Mouse (Mus musculus) kidney, postnatal 0 days (tissue): ENCODE results near the gene Olfr1344. TPM values are rescaled to one million over a fixed set of nuclear protein-coding genes. Genes with fewer than 3 reads are reported as not detected.

ENCODE experiments used
- ATAC-seq: fragments of 200-750 bp; cut with Nextera tagmentation; replicated peaks from 2 replicates; pipeline ENCODE4 v1.8.0; 2017; ENCODE audit warnings: low read depth, moderate number of reproducible peaks, moderate TSS enrichment, moderate library complexity; ENCODE audit not compliant: low FRiP score
- DNase-seq: peaks from one replicate; pipeline ENCODE4 v3.0.0-alpha.2; 2016; ENCODE audit warnings: low spot score
- H3K27ac ChIP-seq: fragments of 300-500 bp; sonication (generic); 2 replicates; pipeline ENCODE4 v1.5.1; 2014; ENCODE audit warnings: mild to moderate bottlenecking
- H3K27me3 ChIP-seq: fragments of 300-500 bp; sonication (generic); 2 replicates; pipeline ENCODE4 v1.6.1; 2014; ENCODE audit warnings: low read length, mixed read lengths; ENCODE audit not compliant: insufficient read depth
- H3K36me3 ChIP-seq: fragments of 300-500 bp; sonication (generic); 2 replicates; pipeline ENCODE4 v1.6.1; 2014; ENCODE audit warnings: low read length, mixed read lengths; ENCODE audit not compliant: insufficient read depth
- H3K4me1 ChIP-seq: fragments of 300-500 bp; sonication (generic); replicated peaks from 2 replicates; pipeline ENCODE4 v1.6.1; 2014; ENCODE audit warnings: antibody characterized with exemption, low read length, mixed read lengths; ENCODE audit not compliant: insufficient read depth
- H3K4me2 ChIP-seq: fragments of 300-500 bp; sonication (generic); 2 replicates; pipeline ENCODE4 v1.6.1; 2014; ENCODE audit warnings: mild to moderate bottlenecking, low read length, moderate library complexity, mixed read lengths
- H3K4me3 ChIP-seq: fragments of 300-500 bp; sonication (generic); replicated peaks from 2 replicates; pipeline ENCODE4 v1.5.1; 2014; ENCODE audit warnings: low read depth, low read length
- H3K9ac ChIP-seq: fragments of 300-500 bp; sonication (generic); 2 replicates; pipeline ENCODE4 v1.6.1; 2014; ENCODE audit warnings: low read depth, low read length
- H3K9me3 ChIP-seq: fragments of 300-500 bp; sonication (generic); replicated peaks from 2 replicates; pipeline ENCODE4 v1.6.1; 2016; ENCODE audit warnings: low read length, inconsistent platforms, mixed read lengths
- CTCF ChIP-seq: IDR thresholded peaks from 2 replicates; pipeline ENCODE4 v1.5.1; 2016; ENCODE audit warnings: antibody characterized with exemption, low read depth, mild to moderate bottlenecking, moderate library complexity
- WGBS: fragments of 180-500 bp; shearing (Covaris S2); extraction: QIAGEN DNeasy Blood & Tissue Kit; methylation state at CpG from one replicate; pipeline ENCODE4 v1.1.7; 2014; 5-methylcytosine and 5-hydroxymethylcytosine counted together
- polyA plus RNA-seq: library from polyadenylated mRNA; unstranded; fragments of >200 nt; fragmentation: Nextera tagmentation; extraction: Ambion mirVana; gene quantifications from 2 replicates; pipeline ENCODE4 v1.2.1, GENCODE M21; 2015

Olfr1344 gene
- not detected in 2 replicates for polyA plus RNA-seq

DNA sequence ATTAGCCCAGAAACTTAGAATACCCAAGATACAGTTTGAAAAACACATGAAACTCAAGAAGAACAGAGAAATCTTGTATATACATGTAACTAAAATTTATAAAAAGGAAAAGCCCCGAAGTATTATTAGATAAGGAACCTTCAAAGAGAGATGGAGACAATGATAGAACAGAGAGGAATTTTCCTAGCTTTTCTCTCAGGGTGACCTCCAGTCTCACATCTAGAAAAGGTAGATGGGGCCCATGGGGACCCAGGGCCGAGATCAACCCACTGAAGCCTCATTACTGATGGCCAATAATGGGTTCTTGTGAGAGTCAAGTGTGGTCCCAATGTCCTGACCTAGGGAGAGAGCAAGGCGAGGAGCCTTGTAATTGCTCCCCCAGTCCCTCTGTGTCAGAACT, at the start of gene Olfr1344:
Gene Olfr1344, plus strand, starts transcription at position 301 of the 400 bp plus-strand sequence.
- ATAC-seq (no peak), DNase-seq (no peak)
- WGBS, result 67% methylated on average over 3 of the region's 3 CpGs
- no peaks in the 10 kb centered on the region for H3K36me3 ChIP-seq
- no peak within 1 kb of the TSS for H3K9ac ChIP-seq
- no peaks in the 10 kb centered on the region for H3K27me3 ChIP-seq
- no peak within 1 kb of the TSS for H3K4me2 ChIP-seq
- no peak within 1 kb of the TSS for H3K27ac ChIP-seq
- no peaks in the 10 kb centered on the region for H3K9me3 ChIP-seq
- no peaks in the 10 kb centered on the region for H3K4me1 ChIP-seq
- H3K4me3 ChIP-seq, result no peak within 1 kb of the TSS
- TF ChIP-seq CTCF, result no peak

DNA sequence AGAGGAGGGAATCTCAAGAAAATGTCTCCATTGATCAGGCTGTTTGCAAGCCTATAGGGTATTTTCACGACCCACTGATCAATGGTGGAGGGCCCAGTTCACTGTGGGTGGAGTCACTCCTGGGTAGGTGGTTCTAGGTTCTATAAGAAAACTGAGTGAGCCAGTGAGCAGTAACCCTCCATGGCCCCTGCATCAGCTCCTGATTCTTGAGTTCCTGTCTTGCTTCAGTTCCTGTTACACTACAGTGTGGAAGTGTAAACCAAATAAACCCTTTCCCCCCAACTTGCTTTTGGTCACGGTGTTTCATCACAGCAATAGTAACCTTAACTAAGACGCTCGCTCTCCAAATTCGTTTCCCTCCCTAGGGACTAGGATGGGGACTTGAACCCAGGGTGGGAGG, 49.5 kb upstream of the Olfr1344 start:
- H3K36me3 ChIP-seq, result peaks cover 19% of the 10 kb centered on the region
- ATAC-seq (no peak), DNase-seq (no peak)
- no peaks in the 10 kb centered on the region for H3K4me1 ChIP-seq
- H3K9me3 ChIP-seq, result no peaks in the 10 kb centered on the region
- H3K4me3 ChIP-seq, result no peak overlapping the region
- H3K27ac ChIP-seq, result no peak overlapping the region
- no peak overlapping the region for H3K4me2 ChIP-seq
- H3K9ac ChIP-seq, result no peak overlapping the region
- TF ChIP-seq CTCF, result no peak
- 85% methylated on average over 5 of the region's 5 CpGs for WGBS
- no peaks in the 10 kb centered on the region for H3K27me3 ChIP-seq

DNA sequence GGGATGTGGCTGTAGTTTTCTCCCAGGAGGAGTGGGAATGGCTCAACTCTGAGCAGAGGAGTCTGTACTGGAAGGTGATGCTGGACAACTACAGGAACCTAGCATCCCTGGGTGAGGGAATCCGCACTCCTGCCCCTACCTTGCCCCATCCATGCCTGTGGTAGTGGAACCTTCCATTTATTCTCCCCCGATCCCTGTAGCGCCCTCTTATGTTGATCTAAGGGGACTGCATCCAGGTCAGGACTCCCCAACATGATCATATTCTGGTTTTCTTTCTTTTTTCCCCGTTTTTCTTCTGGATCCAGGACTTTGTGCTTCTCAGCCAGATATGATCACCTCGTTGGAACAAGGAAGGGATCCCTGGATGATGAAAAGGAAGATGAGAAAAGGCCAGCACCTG, 49.0 kb upstream of the Olfr1344 start:
- WGBS, result 74% methylated on average over 5 of the region's 5 CpGs
- no peak for TF ChIP-seq CTCF
- DNase-seq (no peak), ATAC-seq (no peak)
- no peaks in the 10 kb centered on the region for H3K4me1 ChIP-seq
- no peaks in the 10 kb centered on the region for H3K27me3 ChIP-seq
- no peak overlapping the region for H3K4me2 ChIP-seq
- H3K4me3 ChIP-seq, result no peak overlapping the region
- H3K36me3 ChIP-seq, result peaks cover 23% of the 10 kb centered on the region
- no peaks in the 10 kb centered on the region for H3K9me3 ChIP-seq
- H3K9ac ChIP-seq, result no peak overlapping the region
- H3K27ac ChIP-seq, result no peak overlapping the region

DNA sequence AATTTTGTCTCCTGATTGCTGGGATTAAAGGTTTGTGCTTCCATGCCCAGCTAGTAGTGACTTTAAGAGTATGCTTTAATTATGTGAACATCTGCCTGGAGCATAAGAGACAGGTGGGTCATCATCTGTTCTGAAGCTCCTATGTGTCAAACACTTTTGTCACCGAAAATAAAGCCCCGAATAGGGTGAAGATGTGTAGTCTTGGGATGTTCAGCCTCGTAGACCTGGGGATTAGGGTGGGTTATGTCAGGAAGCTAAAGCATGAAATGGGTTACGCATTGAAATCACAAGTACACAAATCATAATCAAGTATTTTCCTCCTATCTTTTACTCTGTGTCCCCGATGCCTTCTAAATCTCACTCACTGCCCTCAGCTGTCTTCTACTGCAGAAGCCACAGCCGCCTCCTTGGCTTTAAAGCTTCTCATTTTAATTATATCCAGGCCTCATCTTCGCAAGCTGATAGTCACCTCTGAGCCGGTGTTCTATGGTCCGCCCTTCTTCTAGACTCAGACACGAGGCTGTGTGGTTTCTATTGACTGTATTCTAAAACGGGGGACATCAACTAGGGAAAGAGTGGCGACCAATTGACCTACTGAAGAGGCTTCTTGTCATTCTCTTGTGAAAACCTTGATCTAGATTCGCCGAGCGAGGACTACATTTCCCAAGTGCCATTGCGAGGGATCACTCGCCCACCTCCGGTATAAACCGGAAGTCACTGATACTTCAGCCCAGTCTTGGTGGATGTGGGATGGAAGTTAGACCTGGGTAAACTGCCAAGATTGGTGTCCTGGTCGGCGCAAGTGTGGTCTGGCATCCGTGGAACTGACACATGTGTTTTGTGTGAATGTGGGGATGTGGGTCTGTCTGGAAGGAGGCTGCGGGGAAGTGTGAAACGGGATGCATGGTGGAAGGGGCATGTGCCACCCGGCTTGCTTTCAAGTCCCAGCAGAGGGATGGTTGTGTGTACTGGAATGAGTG, 40.2 kb upstream of the Olfr1344 start, which contains the start of gene Smim17:
Gene Smim17, plus strand, starts transcription at position 720 of the 980 bp plus-strand sequence.
- Histone ChIP-seq H3K4me2 (peak within 1 kb of the TSS; percentile 70), H3K4me1 (no peaks in the 10 kb centered on the region), H3K36me3 (0 out of 2 replicates have a peak, but pooled peaks cover 5% of the 10 kb centered on the region), H3K27ac (no peak within 1 kb of the TSS), H3K9me3 (no peaks in the 10 kb centered on the region), H3K4me3 (peak within 1 kb of the TSS; percentile 45), H3K27me3 (no peaks in the 10 kb centered on the region), H3K9ac (peak within 1 kb of the TSS; percentile 53; the same call in 1 of the 2 replicates)
- TF ChIP-seq CTCF, result no peak
- DNase-seq, result peak; percentile 60
- peak; percentile 54; the same call in 1 of the 2 replicates for ATAC-seq
- 25% methylated on average over 25 of the region's 25 CpGs for WGBS

DNA sequence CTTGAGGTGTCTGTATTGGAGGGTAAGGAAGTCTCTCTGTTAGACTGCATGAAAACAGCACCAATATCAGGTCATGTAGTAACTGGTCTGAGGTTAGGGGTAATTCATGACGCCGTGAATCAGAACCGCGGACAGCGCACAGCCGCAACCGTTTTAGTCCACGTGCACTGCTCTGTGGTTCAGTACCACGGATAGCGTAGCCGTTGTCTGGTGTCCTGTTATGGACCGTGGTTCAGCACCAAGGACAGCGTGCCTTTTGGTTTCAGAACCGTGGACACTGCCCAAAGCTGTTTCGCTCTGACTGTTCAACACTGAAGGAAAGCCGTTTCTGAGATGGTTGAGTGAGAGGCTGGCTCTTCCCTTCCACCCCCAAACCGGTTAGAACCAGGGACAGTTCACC, 28.4 kb upstream of the Olfr1344 start, which contains the start of gene Gm20715:
Gene Gm20715, plus strand, starts transcription at position 235 of the 400 bp plus-strand sequence.
- Histone ChIP-seq H3K27me3 (no peaks in the 10 kb centered on the region), H3K9me3 (no peaks in the 10 kb centered on the region), H3K4me2 (no peak within 1 kb of the TSS), H3K27ac (no peak within 1 kb of the TSS), H3K4me3 (no peak within 1 kb of the TSS), H3K36me3 (no peaks in the 10 kb centered on the region), H3K4me1 (no peaks in the 10 kb centered on the region), H3K9ac (no peak within 1 kb of the TSS)
- peak; percentile 19; the same call in 1 of the 2 replicates for TF ChIP-seq CTCF
- DNase-seq (peak; percentile 98), ATAC-seq (peak; percentile 97)
- WGBS, result under 1% methylated on average over 17 of the region's 17 CpGs

DNA sequence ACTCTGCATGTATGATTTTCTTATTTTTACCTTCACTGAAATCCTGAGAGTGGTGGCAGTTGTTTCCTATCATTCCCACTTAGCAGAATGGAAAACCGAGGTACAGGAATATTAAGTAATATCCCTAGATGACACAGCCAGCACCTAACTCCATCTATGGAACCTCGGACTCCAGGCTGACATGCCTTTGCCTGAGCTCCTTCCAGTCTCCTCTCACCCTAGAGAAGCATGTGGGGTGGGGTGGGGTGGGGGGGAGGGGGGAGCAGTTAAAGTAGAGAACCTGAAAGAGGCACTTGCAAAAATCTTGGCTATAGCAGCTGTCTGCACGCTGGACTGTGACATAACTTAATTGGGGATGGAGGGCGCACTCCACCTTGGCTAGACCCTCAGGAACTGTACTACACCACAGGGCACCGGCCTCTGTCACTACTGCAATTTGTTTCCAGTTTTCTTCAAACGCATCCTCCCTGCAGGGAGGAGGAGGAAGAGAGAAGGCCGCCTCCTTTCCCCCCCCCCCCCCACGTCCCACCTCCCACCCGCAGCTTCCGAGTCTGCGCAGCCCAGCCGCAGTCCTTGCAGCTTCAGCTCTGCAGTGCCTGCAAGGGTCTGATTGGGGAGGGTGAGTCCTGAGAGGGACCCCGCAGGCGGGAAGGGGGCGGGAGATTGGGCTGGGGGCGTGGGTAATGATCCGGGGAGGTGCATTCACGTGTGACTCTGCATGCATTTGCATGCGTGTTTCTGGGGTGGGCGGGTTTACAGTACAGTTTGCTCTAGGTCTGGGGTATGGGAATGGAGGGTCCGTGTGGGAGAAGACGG, 23.7 kb upstream of the Olfr1344 start:
- Histone ChIP-seq H3K9ac (no peak overlapping the region), H3K9me3 (no peaks in the 10 kb centered on the region), H3K36me3 (no peaks in the 10 kb centered on the region), H3K27me3 (no peaks in the 10 kb centered on the region), H3K4me2 (no peak overlapping the region), H3K4me1 (no peaks in the 10 kb centered on the region), H3K4me3 (no peak overlapping the region), H3K27ac (no peak overlapping the region)
- no peak for ATAC-seq
- no peak for TF ChIP-seq CTCF
- WGBS, result 5% methylated on average over 21 of the region's 22 CpGs
- DNase-seq, result no peak
